Mouse (Mus musculus) embryonic facial prominence, embryonic 11.5 days (tissue): ENCODE measurements around the gene Xrn1. TPM values are rescaled to one million over a fixed set of nuclear protein-coding genes. Genes with fewer than 3 reads are reported as not detected.

ENCODE experiments used
- ATAC-seq: fragments of 200-750 bp; cut with Nextera tagmentation; replicated peaks from 2 replicates; pipeline ENCODE4 v1.8.0; 2017; ENCODE audit warnings: low read depth; ENCODE audit not compliant: insufficient number of reproducible peaks, low FRiP score, low TSS enrichment
- DNase-seq: peaks from one replicate; pipeline ENCODE4 v3.0.0-alpha.2; 2015; ENCODE audit warnings: low spot score
- H3K27ac ChIP-seq: fragments of 300-500 bp; sonication (generic); replicated peaks from 2 replicates; pipeline ENCODE4 v1.5.1; 2014; ENCODE audit warnings: mild to moderate bottlenecking, low read depth, low read length, control low read depth
- H3K27me3 ChIP-seq: fragments of 300-500 bp; sonication (generic); 2 replicates; pipeline ENCODE4 v1.6.1; 2014; ENCODE audit warnings: mild to moderate bottlenecking, low read length, moderate library complexity, mixed read lengths; ENCODE audit not compliant: control insufficient read depth, insufficient read depth
- H3K36me3 ChIP-seq: fragments of 300-500 bp; sonication (generic); replicated peaks from 2 replicates; pipeline ENCODE4 v1.6.1; 2014; ENCODE audit warnings: low read depth, mild to moderate bottlenecking, low read length, moderate library complexity, mixed read lengths; ENCODE audit not compliant: control insufficient read depth, insufficient read depth
- H3K4me1 ChIP-seq: fragments of 300-500 bp; sonication (generic); 2 replicates; pipeline ENCODE4 v1.6.1; 2014; ENCODE audit warnings: low read length, mixed read lengths; ENCODE audit not compliant: control insufficient read depth, insufficient read depth
- H3K4me2 ChIP-seq: fragments of 300-500 bp; sonication (generic); 2 replicates; pipeline ENCODE4 v1.6.1; 2014; ENCODE audit warnings: low read depth, mild to moderate bottlenecking, control low read depth, low read length, moderate library complexity
- H3K4me3 ChIP-seq: fragments of 300-500 bp; sonication (generic); 2 replicates; pipeline ENCODE4 v1.5.1; 2014; ENCODE audit warnings: low read depth, low read length, control low read depth
- H3K9ac ChIP-seq: fragments of 300-500 bp; sonication (generic); replicated peaks from 2 replicates; pipeline ENCODE4 v1.6.1; 2014; ENCODE audit warnings: mild to moderate bottlenecking, control low read depth, low read length
- H3K9me3 ChIP-seq: fragments of 300-500 bp; sonication (generic); replicated peaks from 2 replicates; pipeline ENCODE4 v1.6.1; 2016; ENCODE audit warnings: mild to moderate bottlenecking, low read length, inconsistent platforms, mixed read lengths; ENCODE audit not compliant: control insufficient read depth
- WGBS: fragments of 180-500 bp; shearing (Covaris S2); extraction: QIAGEN DNeasy Blood & Tissue Kit; methylation state at CpG from one replicate; pipeline ENCODE4 v1.1.7; 2014; 5-methylcytosine and 5-hydroxymethylcytosine counted together
- polyA plus RNA-seq: library from polyadenylated mRNA; unstranded; fragments of >200 nt; fragmentation: Nextera tagmentation; extraction: Ambion mirVana; gene quantifications from 2 replicates; pipeline ENCODE4 v1.2.1, GENCODE M21; 2014

Xrn1 gene
- polyA plus RNA-seq, 1 experiment from 2014 or later, result 15.2 TPM

DNA sequence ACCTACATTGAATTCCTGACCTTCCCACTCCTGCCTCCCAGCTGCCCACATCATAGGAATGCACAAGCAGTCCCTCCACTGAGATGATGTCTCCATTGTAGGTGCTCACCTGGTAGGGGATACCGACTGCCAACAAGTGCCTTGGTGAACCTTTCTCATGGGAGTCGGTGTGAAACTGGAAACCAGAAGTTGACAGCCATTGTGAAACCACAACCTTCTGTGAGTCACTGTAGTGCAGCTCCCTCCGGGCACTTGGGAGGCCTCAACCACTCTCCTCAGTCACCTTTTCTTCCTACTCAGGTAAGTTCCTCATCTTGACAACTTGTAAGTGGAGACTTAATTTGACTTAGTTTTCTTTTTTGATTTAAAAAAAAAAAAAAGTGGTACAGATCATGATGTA is 69.4 kb downstream of the Xrn1 start:
- no peak overlapping the region for H3K9ac ChIP-seq
- H3K27me3 ChIP-seq, result no peaks in the 10 kb centered on the region
- 89% methylated on average over 3 of the region's 3 CpGs for WGBS
- H3K4me1 ChIP-seq, result no peaks in the 10 kb centered on the region
- H3K27ac ChIP-seq, result no peak overlapping the region
- H3K36me3 ChIP-seq, result peaks cover 2% of the 10 kb centered on the region; the same call in 1 of the 2 replicates
- DNase-seq, result no peak
- ATAC-seq, result no peak
- no peak overlapping the region for H3K4me3 ChIP-seq
- H3K9me3 ChIP-seq, result no peaks in the 10 kb centered on the region
- no peak overlapping the region for H3K4me2 ChIP-seq

GRCm38 (mm10) chr9:96027913-96028312 is 73.4 kb downstream of the Xrn1 start:
- WGBS, result 49% methylated on average over 3 of the region's 3 CpGs
- Histone ChIP-seq H3K4me1 (no peaks in the 10 kb centered on the region), H3K27me3 (no peaks in the 10 kb centered on the region), H3K9me3 (no peaks in the 10 kb centered on the region), H3K27ac (no peak overlapping the region), H3K36me3 (peaks cover 2% of the 10 kb centered on the region; the same call in 1 of the 2 replicates), H3K9ac (no peak overlapping the region), H3K4me2 (no peak overlapping the region), H3K4me3 (no peak overlapping the region)
- DNase-seq (no peak), ATAC-seq (no peak)

DNA sequence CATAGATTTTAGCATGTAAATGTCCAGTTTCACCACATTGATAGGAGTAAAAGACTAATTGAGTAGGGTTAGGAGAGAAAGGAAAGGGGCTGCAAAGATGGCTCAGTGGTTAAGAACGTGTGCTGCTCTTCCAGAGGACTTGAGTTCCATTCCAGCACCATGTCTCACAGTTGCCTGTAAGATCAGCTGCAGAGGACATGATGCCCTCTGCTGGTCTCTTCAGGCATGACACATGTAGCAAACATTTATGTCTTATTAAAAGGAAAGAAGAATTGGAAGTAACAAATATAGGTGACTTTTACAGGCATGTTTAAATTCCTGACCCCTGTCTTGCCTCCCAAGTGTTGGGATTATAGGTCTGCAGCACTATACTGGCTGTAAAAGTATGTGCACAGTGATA is 74.3 kb downstream of the Xrn1 start:
- Histone ChIP-seq H3K9ac (no peak overlapping the region), H3K4me3 (no peak overlapping the region), H3K36me3 (peaks cover 2% of the 10 kb centered on the region; the same call in 1 of the 2 replicates), H3K27me3 (no peaks in the 10 kb centered on the region), H3K4me2 (no peak overlapping the region), H3K4me1 (no peaks in the 10 kb centered on the region), H3K27ac (no peak overlapping the region), H3K9me3 (no peaks in the 10 kb centered on the region)
- no peak for ATAC-seq
- 47% methylated on average over 1 of the region's 1 CpGs for WGBS
- peak; percentile 59 for DNase-seq

GRCm38 (mm10) chr9:96029886-96030285 is 75.3 kb downstream of the Xrn1 start:
- peaks cover 2% of the 10 kb centered on the region; the same call in 1 of the 2 replicates for H3K36me3 ChIP-seq
- no peaks in the 10 kb centered on the region for H3K9me3 ChIP-seq
- H3K27me3 ChIP-seq, result no peaks in the 10 kb centered on the region
- H3K4me1 ChIP-seq, result no peaks in the 10 kb centered on the region
- ATAC-seq, result no peak
- H3K27ac ChIP-seq, result no peak overlapping the region
- H3K4me2 ChIP-seq, result no peak overlapping the region
- WGBS, result 87% methylated on average over 5 of the region's 5 CpGs
- no peak overlapping the region for H3K4me3 ChIP-seq
- no peak overlapping the region for H3K9ac ChIP-seq
- no peak for DNase-seq

DNA sequence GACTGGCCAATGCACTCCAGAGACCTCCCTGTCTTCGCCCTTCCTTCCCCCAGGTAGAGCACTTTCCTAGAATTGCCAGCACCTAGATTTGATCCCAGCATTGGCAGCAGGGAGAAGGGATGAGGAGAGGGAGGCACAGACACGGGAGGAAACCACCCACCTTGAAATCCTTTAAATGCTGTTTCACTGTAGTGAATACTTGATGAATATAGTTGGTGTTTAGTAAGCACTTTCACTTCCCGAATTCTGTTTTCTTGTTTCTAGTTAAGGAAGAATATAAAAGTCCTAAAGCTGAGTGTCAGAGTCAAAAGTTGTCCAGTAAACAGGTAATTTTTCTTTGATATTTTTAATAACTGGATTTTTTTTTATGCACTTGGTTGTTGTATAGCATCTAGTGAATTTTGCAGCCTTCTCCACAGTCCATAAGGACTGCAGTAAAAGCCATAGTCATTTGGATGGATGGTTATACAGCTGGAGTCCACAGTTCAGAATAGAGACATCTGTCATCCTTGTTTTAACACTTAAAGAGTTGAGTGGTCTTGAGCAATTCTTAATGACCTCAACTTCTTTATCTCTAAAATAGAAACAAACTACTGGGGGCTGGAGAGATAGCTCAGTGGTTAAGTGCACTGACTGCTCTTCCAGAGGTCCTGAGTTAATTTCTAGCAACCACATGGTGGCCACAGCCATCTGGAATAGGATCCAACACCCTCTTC is 81.0 kb downstream of the Xrn1 start:
- no peaks in the 10 kb centered on the region for H3K4me1 ChIP-seq
- H3K27me3 ChIP-seq, result no peaks in the 10 kb centered on the region
- H3K36me3 ChIP-seq, result peaks cover 3% of the 10 kb centered on the region; the same call in 1 of the 2 replicates
- no peak overlapping the region for H3K4me2 ChIP-seq
- H3K4me3 ChIP-seq, result no peak overlapping the region
- no peaks in the 10 kb centered on the region for H3K9me3 ChIP-seq
- DNase-seq (no peak), ATAC-seq (no peak)
- WGBS, result 90% methylated on average over 3 of the region's 3 CpGs
- no peak overlapping the region for H3K9ac ChIP-seq
- no peak overlapping the region for H3K27ac ChIP-seq

DNA sequence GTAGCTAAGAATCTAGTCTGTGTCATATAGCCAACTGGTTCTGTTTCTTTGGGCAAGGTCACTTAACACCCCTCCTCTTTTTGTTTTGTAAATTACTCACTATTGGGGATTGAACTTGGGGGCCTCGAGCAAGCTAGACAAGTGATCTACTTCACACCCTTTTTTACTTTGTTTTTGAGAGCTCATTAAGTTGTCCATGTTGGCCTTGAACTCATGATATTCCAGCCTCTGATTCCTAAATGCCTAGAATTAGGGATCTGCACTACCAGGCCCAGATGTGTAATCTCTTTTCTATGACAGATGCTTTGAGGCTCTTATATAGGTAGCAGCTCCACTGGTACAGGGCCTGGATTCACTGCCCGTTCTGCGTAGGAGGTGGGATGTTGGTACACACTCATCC is 89.7 kb downstream of the Xrn1 start:
- ATAC-seq (no peak), DNase-seq (no peak)
- H3K9me3 ChIP-seq, result no peaks in the 10 kb centered on the region
- no peaks in the 10 kb centered on the region for H3K27me3 ChIP-seq
- peaks cover 7% of the 10 kb centered on the region for H3K36me3 ChIP-seq
- H3K9ac ChIP-seq, result no peak overlapping the region
- H3K4me2 ChIP-seq, result no peak overlapping the region
- no peak overlapping the region for H3K27ac ChIP-seq
- no peak overlapping the region for H3K4me3 ChIP-seq
- WGBS, result 96% methylated on average over 3 of the region's 3 CpGs
- H3K4me1 ChIP-seq, result no peaks in the 10 kb centered on the region

GRCm38 (mm10) chr9:96051501-96051900 is 96.9 kb downstream of the Xrn1 start:
- Histone ChIP-seq H3K4me1 (no peaks in the 10 kb centered on the region), H3K4me2 (no peak overlapping the region), H3K27ac (no peak overlapping the region), H3K4me3 (no peak overlapping the region), H3K36me3 (peaks cover 12% of the 10 kb centered on the region), H3K9me3 (no peaks in the 10 kb centered on the region), H3K9ac (no peak overlapping the region), H3K27me3 (no peaks in the 10 kb centered on the region)
- DNase-seq (no peak), ATAC-seq (no peak)
- WGBS, result 94% methylated on average over 4 of the region's 4 CpGs

DNA sequence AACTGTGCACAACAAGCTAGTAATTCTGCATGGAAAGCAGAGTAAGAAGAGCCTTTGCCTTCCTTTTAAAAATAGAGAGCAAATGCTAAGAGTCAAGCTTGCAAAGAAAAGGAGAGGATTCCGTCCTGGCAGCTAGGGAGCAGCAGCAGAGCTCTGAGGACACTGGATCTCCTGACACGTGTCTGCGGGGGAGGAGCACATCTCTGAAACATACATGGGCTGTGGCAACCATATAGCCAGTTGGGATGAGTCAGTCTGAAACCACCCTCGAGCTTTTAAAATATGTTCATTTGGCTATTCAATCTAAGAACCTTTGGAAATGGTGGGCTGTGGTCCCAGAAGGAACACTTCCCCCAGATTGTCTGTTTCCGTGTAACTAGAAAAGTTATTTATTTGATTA is 100.3 kb downstream of the Xrn1 start:
- ATAC-seq (no peak), DNase-seq (no peak)
- Histone ChIP-seq H3K36me3 (peaks cover 3% of the 10 kb centered on the region), H3K4me2 (no peak overlapping the region), H3K27me3 (no peaks in the 10 kb centered on the region), H3K9ac (no peak overlapping the region), H3K9me3 (no peaks in the 10 kb centered on the region), H3K27ac (no peak overlapping the region), H3K4me1 (no peaks in the 10 kb centered on the region), H3K4me3 (no peak overlapping the region)
- 91% methylated on average over 5 of the region's 5 CpGs for WGBS
